Mouse (Mus musculus) c-Kit-positive CD71-positive TER-119-negative erythroid progenitor cells, embryonic 14.5 days (primary cell): ENCODE results near the gene Disp2.

ENCODE experiments used
- DNase-seq: peaks from one replicate; pipeline ENCODE4 v3.0.0-alpha.2; 2013; ENCODE audit warnings: low read depth

The Disp2 gene

DNA sequence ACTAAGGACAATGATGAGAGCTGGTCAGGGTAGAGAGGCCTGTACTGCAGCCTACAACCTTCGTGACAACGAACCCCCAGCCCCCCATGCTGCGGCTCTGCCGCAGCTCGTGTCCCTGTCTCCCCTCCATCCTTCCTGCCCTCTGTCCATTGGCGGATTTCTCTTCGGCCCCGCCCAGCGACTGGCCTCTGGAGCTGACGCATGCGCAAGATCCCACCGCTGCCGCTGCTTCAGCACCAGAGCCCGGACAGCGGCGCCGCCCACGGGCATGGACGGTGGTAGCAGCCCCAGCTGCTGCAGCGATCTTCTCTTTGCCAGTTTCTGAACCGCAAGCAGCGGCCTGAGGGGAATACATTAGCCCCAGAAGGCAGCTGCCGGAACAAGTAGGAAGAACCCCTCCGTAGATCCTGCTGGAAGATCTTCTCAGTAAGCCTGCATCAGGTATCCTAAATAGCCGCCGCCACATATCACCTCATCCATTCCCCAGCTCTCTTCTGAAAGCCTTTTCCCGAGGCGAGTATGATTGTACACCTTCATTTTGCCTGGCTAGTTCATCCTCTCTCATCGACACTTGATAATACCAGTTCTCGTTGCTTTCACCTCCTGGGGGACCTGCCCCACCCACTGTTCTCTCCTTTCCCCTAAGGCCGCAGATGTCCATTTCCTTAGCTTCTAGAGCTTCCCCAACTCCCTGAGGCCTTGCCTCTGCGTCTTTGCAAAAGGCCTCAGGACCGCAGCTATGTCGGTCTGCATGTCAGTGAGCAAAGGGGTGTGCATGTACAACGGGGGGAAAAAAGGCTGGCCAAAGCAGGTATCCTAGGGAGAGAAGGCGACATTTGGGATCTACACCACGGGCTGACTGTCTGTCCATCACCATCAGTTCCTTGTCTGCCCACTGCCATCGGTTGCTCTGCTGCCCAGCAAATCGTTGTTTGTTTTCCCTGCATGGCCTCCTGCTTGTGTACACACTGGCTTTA, at the start of gene Disp2:
Gene Disp2 (plus strand): TSS at position 216 of the 977 bp plus-strand sequence.
- peak; percentile 79 for DNase-seq

DNA sequence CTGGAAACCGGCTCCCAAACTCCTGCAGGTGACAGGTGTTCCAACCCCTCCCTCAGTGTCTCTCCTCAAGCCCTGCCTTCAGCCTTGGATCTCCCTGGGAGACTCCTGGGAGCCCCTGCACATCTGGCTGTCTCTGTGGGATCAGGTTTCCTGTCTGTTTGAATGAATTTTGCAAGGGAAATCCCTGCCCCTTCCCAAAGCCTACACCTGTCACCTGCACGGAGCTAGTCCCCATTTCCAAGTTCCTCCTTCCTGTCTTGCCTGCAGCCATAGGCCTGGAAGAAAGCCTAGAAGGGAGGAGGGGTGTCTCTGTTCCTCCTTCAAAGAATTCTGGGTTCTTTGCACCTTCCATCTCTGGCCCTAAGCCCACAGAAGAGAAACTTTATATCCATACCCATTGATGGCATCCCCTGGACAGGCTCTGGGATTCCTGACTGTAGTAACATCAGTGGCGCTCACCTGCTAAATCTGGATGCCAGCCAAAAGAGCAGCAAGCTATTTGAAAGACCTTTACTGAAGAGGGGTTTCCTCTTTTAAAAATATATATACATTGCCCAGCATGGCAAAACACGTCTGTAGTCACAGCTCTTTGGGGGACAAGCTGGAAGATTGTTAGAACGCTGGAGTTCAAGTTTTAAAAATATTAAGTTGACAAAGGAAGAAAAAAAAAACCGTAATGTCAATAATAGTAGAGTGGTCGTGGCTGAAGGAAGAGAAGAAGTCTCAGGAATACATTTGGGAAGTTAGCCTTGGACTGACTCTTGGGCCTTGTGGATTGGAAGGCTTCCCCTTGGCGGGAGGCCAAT, 49.5 kb upstream of the Disp2 start:
- no peak for DNase-seq

DNA sequence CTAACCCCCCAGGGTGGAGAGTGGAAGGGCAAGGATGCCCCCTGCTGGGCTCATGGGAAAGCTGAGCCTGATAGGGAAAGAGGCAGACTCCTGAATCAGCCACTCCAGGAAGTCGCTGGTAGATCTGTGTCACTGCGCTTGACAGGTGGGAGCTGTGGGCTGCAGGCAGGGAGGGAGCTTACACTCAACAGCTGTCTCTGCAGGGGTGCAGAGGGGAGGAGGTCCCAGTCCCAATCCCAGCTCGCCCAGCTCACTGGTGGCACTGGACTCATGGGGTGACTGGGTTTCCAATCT, 49.0 kb upstream of the Disp2 start:
- DNase-seq: no peak

DNA sequence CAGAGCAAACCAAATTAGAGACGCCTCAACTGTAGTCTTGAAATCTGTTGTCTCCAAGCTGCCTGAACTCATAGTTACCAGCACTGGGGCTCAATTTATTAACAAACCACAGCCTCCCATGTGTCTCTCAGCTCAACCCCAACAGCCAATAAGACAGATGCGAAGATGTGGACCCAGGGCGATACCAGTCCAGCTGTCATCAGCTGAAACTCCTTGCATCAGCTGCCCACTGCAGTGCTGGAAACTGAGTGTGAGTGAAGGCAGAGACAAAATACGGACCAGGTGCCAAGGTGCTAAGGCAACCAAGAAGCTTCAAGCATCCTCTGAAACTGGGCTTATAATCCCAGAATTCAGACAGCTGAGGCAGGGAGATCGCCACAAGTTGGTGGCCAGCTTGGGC, 47.5 kb upstream of the Disp2 start:
- DNase-seq: no peak

DNA sequence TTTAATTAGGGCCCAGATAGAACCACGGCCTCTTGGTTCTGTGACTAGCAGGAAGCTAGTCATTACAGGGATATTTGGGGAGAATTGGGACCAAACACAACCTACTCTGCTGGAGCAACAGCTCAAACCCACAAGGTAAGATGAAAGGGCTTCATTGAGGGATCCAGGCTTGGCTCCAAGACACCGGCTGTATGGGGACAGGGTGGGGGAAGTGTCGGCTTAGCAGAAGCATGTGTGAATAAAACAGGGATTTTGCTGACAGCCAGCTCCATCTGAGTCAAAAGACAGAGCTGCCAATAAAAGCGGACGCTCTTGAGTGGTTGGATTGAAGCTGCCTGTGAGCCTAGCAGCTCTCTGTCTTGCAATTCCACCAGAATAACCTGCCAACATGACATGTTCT, 46.2 kb upstream of the Disp2 start:
- DNase-seq: no peak

DNA sequence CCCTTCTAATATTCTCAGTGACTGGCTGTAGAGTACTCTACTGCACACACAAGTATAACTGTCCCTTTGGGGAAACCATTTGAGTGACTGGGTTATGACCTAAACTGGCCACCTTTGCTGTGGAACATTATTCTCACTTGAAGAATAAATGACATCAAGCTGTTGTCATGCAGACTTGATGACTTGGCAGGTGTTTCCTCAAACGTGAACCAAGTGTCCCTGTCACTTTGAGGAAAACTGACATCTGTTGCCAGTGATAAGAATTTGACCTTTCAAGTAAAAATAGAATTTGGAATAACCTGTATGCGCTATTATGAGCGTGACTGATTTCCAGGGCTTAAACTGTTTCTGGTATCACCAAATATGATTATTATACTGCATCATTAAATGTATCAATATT, 39.2 kb upstream of the Disp2 start:
- no peak for DNase-seq

DNA sequence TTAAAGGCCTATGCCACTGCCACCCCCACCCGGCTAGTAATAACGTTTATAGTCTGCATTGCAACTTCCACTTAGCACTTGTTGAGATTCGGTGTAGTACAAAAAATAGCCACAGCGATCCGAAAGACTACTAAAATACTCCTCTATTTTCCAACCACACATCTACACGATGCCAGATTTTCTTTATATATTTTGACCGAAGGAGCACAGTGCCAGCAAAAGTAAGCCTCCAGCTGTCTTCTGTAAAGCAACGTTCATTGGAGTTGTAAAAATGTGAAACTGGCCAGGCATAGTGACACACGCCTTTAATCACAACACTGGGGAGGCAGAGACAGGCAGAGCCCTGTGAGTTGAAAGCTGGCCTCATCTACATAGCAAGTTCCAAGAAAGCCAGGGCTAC, 38.3 kb upstream of the Disp2 start:
- no peak for DNase-seq

DNA sequence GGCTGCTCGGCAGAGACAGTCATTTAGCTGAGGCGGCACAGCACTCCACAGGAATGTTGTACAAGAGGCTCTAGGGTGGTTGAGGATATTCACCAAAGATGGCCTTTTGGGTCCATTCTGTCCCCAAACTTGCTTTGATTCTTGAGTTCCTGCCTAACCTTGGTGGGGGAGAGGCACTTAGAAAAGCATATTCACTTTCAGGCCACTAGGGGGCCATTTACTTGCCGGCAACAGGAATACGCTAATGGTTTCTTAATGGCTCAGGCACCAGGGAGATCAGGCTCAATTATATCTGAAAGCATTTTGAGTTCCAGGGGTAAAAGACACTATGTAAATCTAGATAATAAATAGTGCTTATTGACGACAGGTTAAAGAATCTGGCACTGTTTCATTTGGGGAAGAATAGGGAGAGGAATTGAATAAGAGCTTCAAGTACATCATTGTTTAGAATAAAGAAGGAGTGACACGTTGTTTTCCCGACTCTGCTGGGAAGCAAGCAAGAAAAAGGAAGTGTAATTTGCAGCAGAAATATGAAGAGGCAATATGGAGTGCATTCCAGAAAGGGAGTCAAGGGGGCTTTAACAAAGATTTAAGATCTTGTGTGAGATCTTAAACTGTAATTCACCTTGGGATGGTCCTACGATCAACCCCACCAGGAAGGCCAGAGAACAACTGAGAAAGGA, 36.1 kb upstream of the Disp2 start:
- no peak for DNase-seq

DNA sequence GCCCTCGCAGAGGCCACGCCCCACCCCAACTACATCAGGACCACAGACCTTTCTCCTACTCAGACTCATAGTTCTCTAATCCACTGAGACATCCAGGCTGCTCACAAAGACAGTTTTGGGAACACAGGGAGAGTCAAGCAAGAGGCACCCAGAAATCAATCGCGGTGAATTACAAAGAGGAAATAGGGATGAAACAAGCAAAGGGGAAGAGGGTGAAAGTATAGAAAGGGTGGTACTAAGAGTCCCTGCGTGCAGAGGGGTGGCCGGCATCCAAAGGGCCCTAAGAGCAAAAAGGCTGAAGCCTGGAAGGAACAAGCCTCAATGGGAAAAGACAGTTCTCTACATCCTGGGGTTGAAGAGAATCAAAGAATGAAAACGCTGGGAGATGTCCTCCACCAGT, 34.9 kb upstream of the Disp2 start:
- no peak for DNase-seq

DNA sequence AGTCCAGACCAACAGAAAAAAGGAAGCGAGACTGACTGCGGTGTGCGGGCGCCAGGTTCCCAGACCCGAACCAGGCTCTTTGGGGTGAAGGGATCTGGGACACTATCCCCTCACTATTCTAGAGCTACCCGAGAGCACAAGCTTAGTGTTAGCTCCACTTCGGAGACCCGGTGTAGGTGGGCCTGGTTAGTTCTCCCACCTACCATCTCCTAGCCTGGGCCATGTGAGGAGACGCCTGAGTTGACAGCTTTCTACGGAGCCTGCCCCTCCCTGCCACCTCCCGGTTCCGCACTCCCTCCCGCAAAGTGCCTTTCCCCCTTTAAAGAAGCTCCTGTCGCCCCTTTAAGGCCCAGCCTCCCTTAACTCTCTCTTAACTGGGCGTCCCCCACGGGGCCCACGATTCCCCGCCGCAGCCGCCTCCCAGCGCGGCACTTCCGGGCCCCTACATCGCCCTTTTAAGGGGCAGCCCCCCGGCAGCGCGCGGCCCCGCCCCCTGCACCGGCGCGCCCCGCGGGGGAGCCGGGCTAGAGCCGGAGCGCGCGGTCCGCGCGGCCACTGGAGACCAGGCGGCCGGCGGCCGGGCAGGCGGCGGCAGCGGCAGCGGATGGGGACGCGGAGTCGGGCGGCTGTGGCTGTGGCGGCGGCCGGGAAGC, 34.2 kb upstream of the Disp2 start, which contains the start of gene Inafm2:
Gene Inafm2 (plus strand): TSS at position 527 of the 653 bp plus-strand sequence.
- peak; percentile 77 for DNase-seq

DNA sequence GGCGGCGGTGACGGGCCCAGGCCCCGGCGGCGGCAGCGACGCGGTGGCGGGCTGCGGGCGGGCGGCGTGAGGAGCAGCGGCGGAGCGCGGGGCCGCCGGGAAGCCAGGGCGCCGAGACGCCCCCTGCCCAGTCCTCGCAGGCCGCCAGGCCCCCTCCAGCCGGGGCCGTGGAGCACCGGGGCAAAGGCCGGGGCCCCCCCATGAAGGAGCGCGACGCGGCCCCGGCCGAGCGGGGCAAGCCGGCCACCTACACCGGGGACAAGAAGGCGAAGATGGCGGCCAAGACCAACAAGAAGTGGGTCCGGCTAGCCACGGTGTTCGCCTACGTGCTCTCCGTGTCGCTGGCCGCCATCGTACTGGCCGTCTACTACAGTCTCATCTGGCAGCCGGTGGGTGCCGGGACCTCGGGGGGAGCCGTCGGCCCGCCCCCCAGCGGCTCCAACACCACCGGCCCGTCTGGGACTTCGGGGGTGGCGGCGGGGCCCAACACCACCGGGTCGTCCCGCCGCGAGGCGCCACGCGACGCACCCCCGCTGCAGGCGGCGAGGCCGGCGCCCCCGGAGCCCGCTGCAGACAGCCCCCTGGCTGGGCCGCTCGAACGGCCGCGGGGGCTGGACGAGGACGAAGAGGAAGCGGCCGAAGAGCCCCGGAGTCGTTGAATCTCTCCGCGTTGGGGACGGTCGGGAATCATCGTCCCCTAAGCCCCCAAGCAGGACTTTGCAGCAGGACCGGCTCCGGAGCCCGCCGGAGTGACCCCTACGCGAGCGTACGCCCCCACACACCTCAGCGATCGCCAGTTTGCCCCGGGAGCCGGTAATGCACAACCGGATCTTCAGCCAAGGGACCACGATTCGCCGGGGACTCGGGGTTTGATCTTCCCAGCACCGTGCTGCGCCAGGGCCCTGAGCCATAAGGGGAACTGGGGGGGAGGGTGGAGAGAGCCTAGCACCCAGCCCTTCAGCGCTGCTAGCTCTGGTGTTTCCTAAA, 33.3 kb upstream of the Disp2 start:
- DNase-seq: no peak

DNA sequence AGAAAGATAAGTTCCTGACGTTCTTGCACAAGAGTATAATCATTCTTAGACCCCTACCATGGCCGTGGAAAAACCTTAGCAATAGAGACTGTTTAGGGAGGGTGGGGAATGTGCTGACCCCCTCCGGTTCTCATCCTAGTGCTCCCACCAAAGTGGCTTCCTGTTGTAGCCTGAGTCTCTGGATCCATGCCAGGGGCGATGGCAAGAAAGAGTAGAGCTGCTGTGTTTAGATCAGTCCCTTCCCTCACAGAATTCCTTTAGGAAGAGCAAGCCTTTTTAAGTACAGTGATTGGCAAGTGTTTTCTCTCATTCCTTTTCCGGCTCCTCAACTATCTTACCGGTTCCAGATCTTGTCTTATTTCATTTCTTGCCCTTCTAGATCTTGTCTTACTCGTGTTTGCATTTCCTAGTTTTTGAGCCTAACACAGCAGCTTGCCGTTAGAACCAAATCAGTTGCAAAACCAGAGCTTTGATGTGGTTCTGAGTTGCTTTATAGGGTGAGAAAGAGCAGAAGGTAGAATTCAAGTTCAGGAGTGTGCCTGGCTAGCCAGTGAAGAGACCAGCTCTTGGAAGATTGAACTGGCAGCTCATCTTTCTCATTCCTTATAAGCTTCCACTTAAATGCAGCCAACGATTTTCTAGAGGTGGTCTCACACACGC, 32.1 kb upstream of the Disp2 start:
- DNase-seq: no peak

DNA sequence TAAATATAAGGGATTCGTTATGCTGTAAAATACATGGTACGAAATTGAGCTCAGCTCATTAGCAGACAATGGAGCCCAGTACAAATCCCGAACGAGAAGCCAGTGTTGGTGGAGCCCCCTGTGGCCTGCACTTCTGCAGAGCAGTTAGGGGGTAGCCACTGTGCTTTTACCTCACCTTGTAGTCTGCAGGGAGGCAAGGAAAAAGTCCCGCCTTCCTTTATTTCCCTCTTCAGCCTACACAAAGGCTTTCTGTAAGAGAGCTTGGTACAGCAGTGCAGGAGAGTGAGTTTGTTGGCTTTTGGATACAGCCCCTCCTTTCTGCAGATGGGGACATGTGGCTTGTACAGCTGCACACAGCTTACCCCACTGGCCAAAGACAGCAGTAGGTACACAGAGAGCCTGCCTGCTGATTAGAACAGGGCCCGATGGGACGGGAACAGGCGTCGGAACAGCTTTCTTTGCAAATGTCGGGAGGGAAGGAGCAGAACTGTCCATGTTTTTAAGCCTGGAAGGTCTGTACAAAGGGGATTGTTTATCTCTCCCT, 30.1 kb upstream of the Disp2 start:
- DNase-seq: no peak

DNA sequence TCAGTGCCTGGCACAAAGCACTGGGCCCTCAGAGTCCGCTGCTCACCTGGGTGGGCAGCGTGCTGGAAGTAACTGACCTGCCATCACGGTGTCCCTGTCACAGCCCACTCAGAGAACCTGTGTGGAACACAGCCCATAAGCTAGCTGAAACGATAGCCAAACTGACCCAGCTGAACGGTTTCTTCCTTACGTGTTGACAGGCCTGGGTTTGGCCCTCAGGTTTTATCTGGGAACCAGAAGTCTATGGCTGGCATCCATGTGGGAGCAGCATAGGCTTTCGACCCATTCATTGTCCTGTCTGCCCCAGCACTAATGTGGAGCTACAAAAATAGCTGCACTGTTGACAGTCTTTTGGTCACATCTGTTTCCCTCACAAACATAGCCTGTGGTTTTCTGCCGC, 29.0 kb upstream of the Disp2 start:
- DNase-seq: no peak

DNA sequence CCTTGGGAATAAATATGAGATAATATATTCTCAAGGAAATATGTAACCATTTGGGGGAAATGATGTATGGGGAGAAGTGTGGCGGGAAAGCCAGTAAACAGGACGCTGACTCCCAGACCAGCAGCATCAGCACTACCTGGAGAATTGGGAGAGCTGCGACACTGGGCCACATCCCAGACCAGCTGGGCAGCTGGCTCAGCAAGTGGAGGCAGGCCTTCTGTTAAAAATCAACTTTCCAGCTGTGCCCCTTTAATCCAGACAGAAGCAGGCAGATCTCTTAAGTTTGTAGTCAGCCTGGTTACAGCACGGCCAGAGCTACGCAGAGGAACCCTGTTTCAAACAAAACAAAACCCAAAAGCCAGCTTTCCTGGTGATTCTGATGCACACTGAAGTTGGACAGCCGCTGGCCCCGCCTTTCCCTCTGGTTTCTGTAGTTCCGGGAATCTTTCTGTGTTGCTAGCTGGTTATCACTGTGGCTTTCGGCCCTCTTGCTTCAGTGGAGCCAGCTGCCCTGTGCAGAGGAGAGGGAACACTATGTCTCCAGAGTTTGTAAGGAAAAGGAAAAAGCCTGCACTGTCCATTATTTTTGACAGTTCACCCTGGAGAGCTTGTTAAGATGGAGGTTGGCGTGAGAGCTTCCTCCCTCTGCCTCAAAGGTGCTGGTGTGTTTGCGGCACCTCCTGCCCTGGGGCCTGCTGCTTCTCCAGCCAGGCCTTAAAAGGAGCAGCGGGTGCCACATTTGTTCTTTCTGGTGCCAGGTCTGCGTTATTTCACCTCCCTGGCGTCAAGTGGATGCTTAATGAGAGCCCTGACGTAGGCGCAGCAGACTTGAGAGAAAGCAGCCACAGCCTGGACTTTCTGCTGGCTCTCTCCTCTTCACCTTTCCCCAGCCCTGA, 27.4 kb upstream of the Disp2 start:
- DNase-seq: no peak

DNA sequence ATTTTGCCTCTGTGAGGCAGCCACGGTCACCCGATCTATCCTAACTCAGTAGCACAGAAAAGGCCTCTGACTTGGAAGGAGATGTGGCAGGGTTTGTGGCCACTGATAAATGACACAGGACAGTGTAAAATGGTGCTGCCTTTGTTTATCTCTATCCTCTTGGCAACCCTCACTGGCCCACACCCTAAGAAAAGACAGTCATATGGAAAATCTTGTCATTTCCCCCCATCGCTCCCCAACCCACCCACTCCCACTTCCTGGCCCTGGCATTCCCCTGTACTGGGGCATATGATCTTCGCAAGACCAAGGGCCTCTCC, 26.8 kb upstream of the Disp2 start:
- DNase-seq: no peak

DNA sequence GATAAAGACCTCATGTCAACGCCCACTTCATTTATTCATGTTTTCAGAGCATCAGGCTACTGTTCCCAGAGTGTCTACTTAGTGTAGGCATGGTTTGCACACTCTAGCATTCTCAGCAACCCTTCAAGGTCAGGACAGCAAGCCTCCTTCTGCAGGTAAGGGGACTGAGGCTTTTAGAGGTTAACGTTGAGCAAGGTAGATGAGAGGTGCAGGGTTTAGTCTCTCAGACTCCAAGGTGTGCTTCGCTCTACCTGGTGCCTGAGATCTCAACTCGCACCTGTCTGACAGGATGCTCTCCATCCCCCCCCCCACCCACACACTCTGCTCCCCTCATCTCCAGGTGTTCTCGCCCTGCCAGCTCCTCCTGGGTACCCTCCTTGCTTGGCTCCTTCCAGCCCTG, 25.4 kb upstream of the Disp2 start:
- DNase-seq: no peak

DNA sequence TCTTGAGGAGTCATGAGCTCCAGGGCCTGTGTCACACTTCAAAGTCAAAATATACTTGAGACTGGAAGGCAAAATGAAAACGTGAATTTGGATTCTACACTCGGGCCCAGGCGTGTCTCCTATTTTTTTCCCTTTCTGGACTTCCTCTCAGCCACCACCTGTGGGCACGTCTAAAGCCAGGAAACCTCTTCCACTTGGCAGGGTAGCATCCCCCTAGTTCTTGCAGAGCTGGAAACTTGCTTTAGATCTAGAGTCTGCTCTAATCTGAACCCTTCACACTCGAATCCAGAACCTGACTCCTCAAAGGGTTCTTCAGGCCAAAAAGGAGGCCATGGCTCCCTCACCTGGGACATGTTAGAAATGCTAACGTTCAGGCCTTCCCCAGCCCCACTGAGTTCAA, 24.1 kb upstream of the Disp2 start:
- DNase-seq: no peak

DNA sequence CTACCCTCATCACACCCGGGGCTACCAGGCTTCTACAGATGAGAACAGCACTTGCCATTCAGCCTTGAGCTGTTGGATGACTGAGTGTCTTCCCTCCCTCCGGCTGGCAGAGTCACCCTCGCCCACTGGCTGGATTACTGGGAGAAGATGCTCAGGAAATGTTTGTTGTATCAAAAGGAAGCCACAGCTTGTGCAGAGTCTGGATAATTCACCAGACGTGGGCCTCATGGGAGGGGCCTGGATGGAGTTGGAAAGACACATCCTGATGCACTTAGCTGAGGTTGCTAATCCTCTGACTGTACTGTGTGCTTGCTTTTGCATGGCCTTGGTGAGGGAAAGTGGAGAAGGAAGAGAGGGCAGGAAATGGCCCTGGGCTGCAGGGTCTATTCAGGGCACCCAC, 23.4 kb upstream of the Disp2 start:
- DNase-seq: no peak
